Mouse (Mus musculus): ENCODE measurements around the gene Tnfsf13. TPM values are rescaled to one million over a fixed set of nuclear protein-coding genes. Genes with fewer than 3 reads are reported as not detected.

Gene Tnfsf13
- polyA plus RNA-seq, 1 experiment from 2014 or later, result 0.93 TPM

GRCm38 (mm10) chr11:69680136-69680855 is 5.3 kb downstream of the Tnfsf13 start:
- WGBS, result 89% methylated on average over 30 of the region's 30 CpGs

GRCm38 (mm10) chr11:69679144-69679543 is 6.4 kb downstream of the Tnfsf13 start:
- H3K4me2 ChIP-seq, result no peak overlapping the region
- no peak for TF ChIP-seq CTCF (IDR thresholded peaks at IDR 0.05; ENCODE audit: low read depth)
- 100% methylated on average over 2 of the region's 2 CpGs for WGBS
- H3K36me3 ChIP-seq (ENCODE audit: insufficient read depth), result peaks cover 65% of the 10 kb centered on the region
- no peak for ATAC-seq (ENCODE audit: insufficient read depth)
- no peak overlapping the region for H3K9ac ChIP-seq
- peaks cover 6% of the 10 kb centered on the region; the same call in 1 of the 2 replicates for H3K4me1 ChIP-seq (ENCODE audit: insufficient read depth)
- no peaks in the 10 kb centered on the region for H3K9me3 ChIP-seq (ENCODE audit: low read depth, low read length)
- no peak for DNase-seq
- H3K4me3 ChIP-seq (ENCODE audit: low read depth, low read length), result no peak overlapping the region
- no peak overlapping the region for H3K27ac ChIP-seq (ENCODE audit: low read depth)
- no peaks in the 10 kb centered on the region for H3K27me3 ChIP-seq (ENCODE audit: insufficient read depth, low read length)

More at GRCm38 (mm10) chr11:69680136-69680855, 5.3 kb downstream of the Tnfsf13 start:
- H3K27ac ChIP-seq (ENCODE audit: low read depth), result no peak overlapping the region
- no peak for TF ChIP-seq CTCF (IDR thresholded peaks at IDR 0.05; ENCODE audit: low read depth)
- peak overlapping the region; percentile 95 for H3K4me2 ChIP-seq
- no peaks in the 10 kb centered on the region for H3K9me3 ChIP-seq (ENCODE audit: low read depth, low read length)
- H3K36me3 ChIP-seq (ENCODE audit: insufficient read depth), result peaks cover 53% of the 10 kb centered on the region
- peaks cover 6% of the 10 kb centered on the region; the same call in 1 of the 2 replicates for H3K4me1 ChIP-seq (ENCODE audit: insufficient read depth)
- no peaks in the 10 kb centered on the region for H3K27me3 ChIP-seq (ENCODE audit: insufficient read depth, low read length)
- H3K4me3 ChIP-seq (ENCODE audit: low read depth, low read length), result peak overlapping the region; percentile 87
- ATAC-seq (ENCODE audit: insufficient read depth) (no peak), DNase-seq (no peak)
- H3K9ac ChIP-seq, result peak overlapping the region; percentile 78; the same call in 1 of the 2 replicates

DNA sequence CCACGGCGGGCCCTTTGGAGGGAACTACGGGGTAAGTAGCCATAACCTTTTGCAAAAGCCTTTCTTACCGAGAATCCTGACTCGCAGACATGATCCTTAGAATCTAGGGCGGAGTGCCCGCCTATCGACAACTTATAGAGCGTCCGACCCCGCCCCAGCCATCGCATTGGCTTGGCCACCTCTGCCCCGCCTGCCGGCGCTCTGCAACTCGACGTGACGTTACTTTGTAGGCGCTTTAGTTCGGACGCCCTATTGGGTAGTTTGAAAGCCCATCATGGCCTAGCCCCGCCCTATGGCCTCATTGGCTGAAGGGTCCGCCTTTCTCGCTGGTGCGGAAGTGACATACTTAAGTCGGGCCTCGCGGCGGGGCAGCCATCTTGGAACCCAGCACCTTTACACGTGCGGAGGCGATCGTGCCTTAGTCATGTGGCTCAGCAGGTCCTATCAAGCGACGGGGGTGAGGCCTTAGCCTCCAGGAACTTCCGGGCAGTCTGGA is 13.3 kb downstream of the Tnfsf13 start, which contains the start of gene Eif4a1:
Gene Eif4a1, minus strand, starts transcription at position 213 of the 496 bp plus-strand sequence.
- Histone ChIP-seq H3K36me3 (ENCODE audit: insufficient read depth) (peaks cover 78% of the 10 kb centered on the region), H3K4me3 (ENCODE audit: low read depth, low read length) (peak within 1 kb of the TSS; percentile 99), H3K4me2 (peak within 1 kb of the TSS; percentile 96), H3K27ac (ENCODE audit: low read depth) (peak within 1 kb of the TSS; percentile 99), H3K27me3 (ENCODE audit: insufficient read depth, low read length) (no peaks in the 10 kb centered on the region), H3K9ac (peak within 1 kb of the TSS; percentile 100), H3K9me3 (ENCODE audit: low read depth, low read length) (no peaks in the 10 kb centered on the region), H3K4me1 (ENCODE audit: insufficient read depth) (peaks cover 2% of the 10 kb centered on the region)
- WGBS, result 0% methylated on average over 36 of the region's 36 CpGs
- peak; percentile 97 for ATAC-seq (ENCODE audit: insufficient read depth)
- DNase-seq, result peak; percentile 100
- TF ChIP-seq CTCF (IDR thresholded peaks at IDR 0.05; ENCODE audit: low read depth), result no peak

- no peak for DNase-seq
- no peaks in the 10 kb centered on the region for H3K9me3 ChIP-seq (ENCODE audit: low read depth, low read length)
- TF ChIP-seq CTCF (IDR thresholded peaks at IDR 0.05; ENCODE audit: low read depth), result no peak
- peaks cover 76% of the 10 kb centered on the region for H3K36me3 ChIP-seq (ENCODE audit: insufficient read depth)
- peaks cover 2% of the 10 kb centered on the region for H3K4me1 ChIP-seq (ENCODE audit: insufficient read depth)
- peak overlapping the region; percentile 99 for H3K4me3 ChIP-seq (ENCODE audit: low read depth, low read length)
- no peaks in the 10 kb centered on the region for H3K27me3 ChIP-seq (ENCODE audit: insufficient read depth, low read length)
- peak overlapping the region; percentile 99 for H3K27ac ChIP-seq (ENCODE audit: low read depth)
- H3K4me2 ChIP-seq, result peak overlapping the region; percentile 96
- under 1% methylated on average over 43 of the region's 43 CpGs for WGBS
- ATAC-seq (ENCODE audit: insufficient read depth), result peak; percentile 2; the same call in 1 of the 2 replicates
- peak overlapping the region; percentile 100 for H3K9ac ChIP-seq
These were observed 13.9 kb downstream of the Tnfsf13 start for GRCm38 (mm10) chr11:69671726-69672124.

GRCm38 (mm10) chr11:69670786-69671725 is 14.5 kb downstream of the Tnfsf13 start:
- Histone ChIP-seq H3K9me3 (ENCODE audit: low read depth, low read length) (no peaks in the 10 kb centered on the region), H3K36me3 (ENCODE audit: insufficient read depth) (peaks cover 76% of the 10 kb centered on the region), H3K4me3 (ENCODE audit: low read depth, low read length) (peak overlapping the region; percentile 99), H3K4me1 (ENCODE audit: insufficient read depth) (peaks cover 2% of the 10 kb centered on the region), H3K4me2 (peak overlapping the region; percentile 96), H3K27me3 (ENCODE audit: insufficient read depth, low read length) (no peaks in the 10 kb centered on the region), H3K9ac (peak overlapping the region; percentile 100), H3K27ac (ENCODE audit: low read depth) (peak overlapping the region; percentile 99)
- under 1% methylated on average over 60 of the region's 61 CpGs for WGBS
- ATAC-seq (ENCODE audit: insufficient read depth) (peak; percentile 62), DNase-seq (peak; percentile 95)
- no peak for TF ChIP-seq CTCF (IDR thresholded peaks at IDR 0.05; ENCODE audit: low read depth)

GRCm38 (mm10) chr11:69666665-69667005 is 18.9 kb downstream of the Tnfsf13 start:
- 79% methylated on average over 3 of the region's 3 CpGs for WGBS
- Histone ChIP-seq H3K9ac (no peak overlapping the region), H3K27me3 (ENCODE audit: insufficient read depth, low read length) (no peaks in the 10 kb centered on the region), H3K4me1 (ENCODE audit: insufficient read depth) (peaks cover 5% of the 10 kb centered on the region), H3K27ac (ENCODE audit: low read depth) (no peak overlapping the region), H3K4me2 (no peak overlapping the region), H3K9me3 (ENCODE audit: low read depth, low read length) (no peaks in the 10 kb centered on the region), H3K36me3 (ENCODE audit: insufficient read depth) (peaks cover 73% of the 10 kb centered on the region), H3K4me3 (ENCODE audit: low read depth, low read length) (no peak overlapping the region)
- DNase-seq (no peak), ATAC-seq (ENCODE audit: insufficient read depth) (no peak)
- no peak for TF ChIP-seq CTCF (IDR thresholded peaks at IDR 0.05; ENCODE audit: low read depth)

All from lung, embryonic 14.5 days (tissue).